ENCODE assay signal across 9 mouse cellular contexts in genomic region chr1:91978443-91978842, GRCm38 (mm10).
DNase-seq lines count a peak whose midpoint lies in the region; ATAC-seq and TF ChIP-seq lines count a peak whose summit lies in the region.
"Had no signal": no experiment of that assay in that cellular context is flagged by ENCODE, and none has a peak within 500 bp of the region (broad histone marks: within the 10 kb centered on the region; RNA-seq: fewer than 3 reads in every experiment).

No protein-coding gene starts in this region.

- no peaks in the 10 kb centered on the region for H3K27me3 ChIP-seq in cerebellum, adult 2 months (ENCODE audit: control insufficient read depth, insufficient read depth, low read length)
- no peaks in the 10 kb centered on the region for H3K27me3 ChIP-seq in neural tube, embryonic 13.5 days
- H3K27me3 ChIP-seq in neural tube, embryonic 15.5 days (replicated peaks), result no peaks in the 10 kb centered on the region
- no peaks in the 10 kb centered on the region for H3K27me3 ChIP-seq in hindbrain, embryonic 11.5 days (ENCODE audit: control insufficient read depth, insufficient read depth, low read length)
- H3K27me3 ChIP-seq: CH12.LX had no signal

- H3K36me3 ChIP-seq in neural tube, embryonic 13.5 days, result peaks cover 66% of the 10 kb centered on the region
- H3K36me3 ChIP-seq in neural tube, embryonic 15.5 days, result peaks cover 55% of the 10 kb centered on the region
- H3K36me3 ChIP-seq in hindbrain, embryonic 11.5 days (ENCODE audit: control insufficient read depth, insufficient read depth, low read length), result no peaks in the 10 kb centered on the region; the same call in 1 of the 2 replicates

- H3K4me1 ChIP-seq in cerebellum, adult 2 months (ENCODE audit: control insufficient read depth, insufficient read depth, low read length), result peaks cover 5% of the 10 kb centered on the region; the same call in 1 of the 2 replicates
- H3K4me1 ChIP-seq in neural tube, embryonic 13.5 days (replicated peaks), result peaks cover 11% of the 10 kb centered on the region
- no peaks in the 10 kb centered on the region; the same call in 1 of the 2 replicates for H3K4me1 ChIP-seq in neural tube, embryonic 15.5 days
- H3K4me1 ChIP-seq in hindbrain, embryonic 11.5 days (replicated peaks; ENCODE audit: control insufficient read depth, insufficient read depth, low read length), result no peaks in the 10 kb centered on the region

- no peak for TF ChIP-seq POLR2A in cerebellum, adult 2 months (IDR thresholded peaks at IDR 0.05; ENCODE audit: borderline replicate concordance, insufficient read depth, low read length)

- TF ChIP-seq CTCF in cerebellum, adult 2 months (IDR thresholded peaks at IDR 0.05; ENCODE audit: borderline replicate concordance, insufficient read depth, low read depth, low read length), result peak; percentile 10; the same call in 1 of the 2 replicates

- no peak overlapping the region for H3K4me2 ChIP-seq in neural tube, embryonic 13.5 days
- H3K4me2 ChIP-seq in neural tube, embryonic 15.5 days, result no peak overlapping the region
- no peak overlapping the region for H3K4me2 ChIP-seq in hindbrain, embryonic 11.5 days (replicated peaks; ENCODE audit: low read depth, low read length)

- H3K9me3 ChIP-seq in neural tube, embryonic 13.5 days, result no peaks in the 10 kb centered on the region
- H3K9me3 ChIP-seq in neural tube, embryonic 15.5 days (replicated peaks), result no peaks in the 10 kb centered on the region
- H3K9me3 ChIP-seq in hindbrain, embryonic 11.5 days (ENCODE audit: control insufficient read depth, low read length), result no peaks in the 10 kb centered on the region

- peak; percentile 56; the same call in 1 of the 2 replicates for ATAC-seq in neural tube, embryonic 13.5 days (ENCODE audit: low read depth)
- ATAC-seq in neural tube, embryonic 15.5 days (ENCODE audit: low FRiP score), result no peak
- ATAC-seq in hindbrain, embryonic 11.5 days (ENCODE audit: low FRiP score), result no peak

- no peak overlapping the region for H3K9ac ChIP-seq in neural tube, embryonic 13.5 days
- H3K9ac ChIP-seq in neural tube, embryonic 15.5 days (replicated peaks), result no peak overlapping the region
- no peak overlapping the region for H3K9ac ChIP-seq in hindbrain, embryonic 11.5 days (ENCODE audit: low read depth, low read length)

- no peak overlapping the region for H3K27ac ChIP-seq in cerebellum, adult 2 months (ENCODE audit: insufficient read depth, low read length)
- no peak overlapping the region for H3K27ac ChIP-seq in neural tube, embryonic 13.5 days (replicated peaks)
- H3K27ac ChIP-seq in neural tube, embryonic 15.5 days (replicated peaks), result no peak overlapping the region
- H3K27ac ChIP-seq in hindbrain, embryonic 11.5 days (ENCODE audit: low read depth, low read length), result no peak overlapping the region

- DNase-seq in cerebellum, adult 2 months, result peak; percentile 20 to 36
- DNase-seq in cerebellum, adult 11 months, result no peak
- DNase-seq in hindbrain, embryonic 11.5 days (ENCODE audit: low spot score), result peak; percentile 39
- DNase-seq in testis, postnatal 14 days (ENCODE audit: low spot score), result peak; percentile 21
- DNase-seq in ovary, postnatal 10 days (ENCODE audit: low spot score), result no peak
- DNase-seq in neural tube, embryonic 10.5 days (ENCODE audit: extremely low spot score, low spot score), result no peak

- 31% methylated on average over 3 of the region's 3 CpGs for WGBS in cerebellum, adult 2 months
- WGBS in neural tube, embryonic 13.5 days, result 61% methylated on average over 3 of the region's 3 CpGs
- 60% methylated on average over 3 of the region's 3 CpGs for WGBS in neural tube, embryonic 15.5 days
- 69% methylated on average over 3 of the region's 3 CpGs for WGBS in hindbrain, embryonic 11.5 days

- H3K4me3 ChIP-seq in cerebellum, adult 2 months (replicated peaks; ENCODE audit: insufficient read depth, low read depth, low read length), result no peak overlapping the region
- no peak overlapping the region for H3K4me3 ChIP-seq in neural tube, embryonic 13.5 days
- no peak overlapping the region for H3K4me3 ChIP-seq in neural tube, embryonic 15.5 days (replicated peaks)
- H3K4me3 ChIP-seq in hindbrain, embryonic 11.5 days (ENCODE audit: low read depth, low read length), result no peak overlapping the region

Comparison
In these comparisons a context has a peak if more than half of its experiments do, and no peak if none do; other contexts are left out.
1. DNase-seq: peak in cerebellum, adult 2 months (2 of 2), hindbrain, embryonic 11.5 days (single experiment) and testis, postnatal 14 days (single experiment); none in cerebellum, adult 11 months (single experiment), ovary, postnatal 10 days (single experiment) and neural tube, embryonic 10.5 days (single experiment).